Mouse (Mus musculus) erythroblast, embryonic 14.5 days (primary cell): ENCODE measurements around the gene Gpr156.

ENCODE experiments used
- GATA1 ChIP-seq: IDR thresholded peaks from 2 replicates; pipeline ENCODE4 v1.6.1; 2012; ENCODE audit warnings: low read length, inconsistent platforms, mixed read lengths
- TAL1 ChIP-seq: IDR thresholded peaks from 3 replicates; pipeline ENCODE4 v1.6.1; 2012; ENCODE audit warnings: low read length, inconsistent platforms, mixed read lengths

DNA sequence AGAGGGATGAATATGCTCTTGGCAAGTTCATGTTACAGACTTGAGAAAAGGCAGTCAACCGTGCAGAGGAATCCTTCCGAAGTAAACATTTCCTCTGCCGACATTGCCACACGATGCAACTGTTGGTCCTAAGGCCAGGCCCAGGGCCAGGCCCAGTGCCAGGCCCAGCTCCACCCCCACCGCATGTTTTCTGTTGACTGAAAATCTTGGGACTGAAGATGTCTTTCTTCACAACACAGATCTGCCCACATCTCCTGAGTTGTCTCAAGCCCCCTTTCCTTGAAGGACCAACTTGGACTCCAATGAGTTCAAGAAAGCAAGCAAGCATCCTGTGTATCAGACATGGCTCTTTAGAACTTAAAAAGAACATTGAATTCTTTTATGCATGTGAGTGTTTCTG is 92.1 kb downstream of the Gpr156 start:
- TF ChIP-seq GATA1 = no peak
- TF ChIP-seq TAL1 = no peak
